Mouse (Mus musculus) hindbrain, embryonic 10.5 days (tissue): ENCODE results near the gene Ap1g2. TPM values are rescaled to one million over a fixed set of nuclear protein-coding genes. Genes with fewer than 3 reads are reported as not detected.

Source experiments
- DNase-seq: peaks from one replicate; pipeline ENCODE4 v3.0.0-alpha.2; 2017; ENCODE audit warnings: low spot score
- H3K27ac ChIP-seq: fragments of 300-500 bp; sonication (generic); 2 replicates; pipeline ENCODE4 v1.5.1; 2016; ENCODE audit warnings: mild to moderate bottlenecking, moderate library complexity
- H3K27me3 ChIP-seq: fragments of 300-500 bp; sonication (generic); 2 replicates; pipeline ENCODE4 v1.6.1; 2016; ENCODE audit warnings: mild to moderate bottlenecking; ENCODE audit not compliant: poor library complexity, insufficient read depth, severe bottlenecking
- H3K36me3 ChIP-seq: fragments of 300-500 bp; sonication (generic); 2 replicates; pipeline ENCODE4 v1.6.1; 2016; ENCODE audit warnings: mild to moderate bottlenecking, moderate library complexity
- H3K4me1 ChIP-seq: fragments of 300-500 bp; sonication (generic); replicated peaks from 2 replicates; pipeline ENCODE4 v1.6.1; 2016; ENCODE audit warnings: mild to moderate bottlenecking
- H3K4me3 ChIP-seq: fragments of 300-500 bp; sonication (generic); 2 replicates; pipeline ENCODE4 v1.5.1; 2016; ENCODE audit warnings: mild to moderate bottlenecking, moderate library complexity
- H3K9me3 ChIP-seq: fragments of 300-500 bp; sonication (generic); 2 replicates; pipeline ENCODE4 v1.6.1; 2016; ENCODE audit warnings: mild to moderate bottlenecking, moderate library complexity
- WGBS: fragments of 180-500 bp; shearing (Covaris S2); methylation state at CpG from one replicate; pipeline ENCODE4 v1.1.7; 2016; 5-methylcytosine and 5-hydroxymethylcytosine counted together
- polyA plus RNA-seq: library from polyadenylated mRNA; unstranded; fragments of >200 nt; fragmentation: Nextera tagmentation; extraction: Ambion mirVana; gene quantifications from 2 replicates; pipeline ENCODE4 v1.2.1, GENCODE M21; 2016

The Ap1g2 gene
- polyA plus RNA-seq, 1 experiment from 2014 or later: 14.5 TPM

DNA sequence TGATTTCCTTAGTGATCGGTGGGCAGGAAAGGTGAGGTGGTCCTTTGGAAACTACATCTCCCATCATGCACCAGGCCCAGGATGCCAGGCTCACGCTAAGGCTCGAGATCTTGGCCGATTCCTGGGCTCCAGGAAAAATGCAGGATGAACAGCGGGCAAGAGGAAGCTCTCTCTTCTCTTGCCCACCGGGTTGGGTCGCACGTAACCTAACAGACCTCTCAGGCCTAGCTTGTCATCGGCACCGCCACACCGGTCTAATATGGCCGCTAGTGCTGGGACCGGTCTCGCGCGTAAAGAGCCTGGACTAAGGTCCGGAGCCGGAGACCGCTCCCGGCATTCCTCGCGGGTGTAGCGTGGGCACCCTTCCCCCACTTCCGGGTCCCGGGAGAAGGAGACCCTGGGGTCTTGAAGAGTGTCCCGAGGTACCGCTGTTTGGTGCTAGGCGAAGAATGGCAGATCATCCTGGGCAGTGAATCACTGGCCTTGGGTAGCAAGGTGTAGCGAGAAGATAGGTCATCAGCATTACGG lies 11.6 kb downstream of the Ap1g2 start, which contains the start of gene Thtpa:
Gene Thtpa (plus strand): TSS at position 81 of the 528 bp plus-strand sequence.
- Histone ChIP-seq H3K4me3 (peak within 1 kb of the TSS; percentile 68), H3K27me3 (0 out of 2 replicates have a peak, but pooled peaks cover 6% of the 10 kb centered on the region), H3K27ac (peak within 1 kb of the TSS; percentile 96), H3K9me3 (no peaks in the 10 kb centered on the region), H3K36me3 (peaks cover 29% of the 10 kb centered on the region), H3K4me1 (peaks cover 63% of the 10 kb centered on the region)
- peak; percentile 88 for DNase-seq
- WGBS: under 1% methylated on average over 30 of the region's 30 CpGs

DNA sequence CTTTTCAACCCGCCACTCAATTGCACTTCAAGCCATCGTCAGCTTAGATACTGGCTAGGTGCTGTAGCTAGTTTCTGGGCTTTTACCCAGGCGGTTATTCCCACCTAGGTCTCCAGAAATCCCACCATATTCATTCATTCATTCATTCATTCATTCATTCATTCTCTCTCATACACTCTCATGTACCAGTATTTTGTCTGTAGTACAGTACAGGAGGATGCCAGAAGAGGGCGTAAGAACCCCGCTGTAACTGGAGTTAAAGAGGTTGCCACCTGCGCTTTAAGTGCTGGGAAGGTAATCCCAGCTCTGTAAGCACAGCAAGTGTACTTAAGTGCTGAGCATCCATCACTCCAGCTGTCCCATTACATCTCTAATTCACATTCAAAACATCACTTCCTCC lies 12.5 kb downstream of the Ap1g2 start:
- Histone ChIP-seq H3K27me3 (0 out of 2 replicates have a peak, but pooled peaks cover 6% of the 10 kb centered on the region), H3K36me3 (peaks cover 22% of the 10 kb centered on the region), H3K27ac (no peak overlapping the region), H3K4me1 (peaks cover 71% of the 10 kb centered on the region), H3K9me3 (no peaks in the 10 kb centered on the region), H3K4me3 (peak overlapping the region; percentile 68; the same call in 1 of the 2 replicates)
- WGBS: 38% methylated on average over 6 of the region's 6 CpGs
- DNase-seq: no peak

DNA sequence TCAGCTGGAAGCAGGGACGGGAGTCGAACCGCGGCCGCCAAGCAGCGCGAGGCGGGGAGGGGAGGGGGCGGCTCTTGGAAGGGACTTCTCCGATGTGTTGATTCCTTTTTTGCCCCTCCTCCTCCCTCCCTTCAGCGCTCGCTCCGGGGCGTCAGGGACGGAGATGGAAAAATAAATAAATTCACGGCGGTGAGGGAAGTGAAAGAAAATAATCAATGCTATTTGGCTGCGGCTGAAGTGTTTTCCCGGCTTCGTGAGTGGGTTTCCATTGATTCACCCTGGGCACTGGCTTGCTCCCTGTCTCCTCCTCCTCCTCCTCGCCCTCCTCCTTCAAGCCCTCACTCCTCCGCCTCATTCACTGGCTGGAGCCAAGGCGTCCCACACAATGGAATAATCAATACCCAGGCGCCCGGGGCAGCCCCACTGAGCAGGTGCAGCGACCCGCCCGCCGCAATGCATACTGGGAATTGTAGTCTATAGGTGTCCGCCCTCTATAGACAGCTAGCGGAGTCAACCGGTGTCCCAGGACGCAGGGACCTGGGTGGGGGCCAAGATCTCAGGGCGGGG lies 14.3 kb downstream of the Ap1g2 start, which contains the start of gene Zfhx2:
Gene Zfhx2 (minus strand): TSS at position 314 of the 567 bp plus-strand sequence.
- Histone ChIP-seq H3K4me3 (peak within 1 kb of the TSS; percentile 80), H3K27ac (peak within 1 kb of the TSS; percentile 95), H3K9me3 (no peaks in the 10 kb centered on the region), H3K36me3 (0 out of 2 replicates have a peak, but pooled peaks cover 4% of the 10 kb centered on the region), H3K27me3 (0 out of 2 replicates have a peak, but pooled peaks cover 6% of the 10 kb centered on the region), H3K4me1 (peaks cover 75% of the 10 kb centered on the region)
- DNase-seq: peak; percentile 95
- WGBS: under 1% methylated on average over 34 of the region's 34 CpGs

DNA sequence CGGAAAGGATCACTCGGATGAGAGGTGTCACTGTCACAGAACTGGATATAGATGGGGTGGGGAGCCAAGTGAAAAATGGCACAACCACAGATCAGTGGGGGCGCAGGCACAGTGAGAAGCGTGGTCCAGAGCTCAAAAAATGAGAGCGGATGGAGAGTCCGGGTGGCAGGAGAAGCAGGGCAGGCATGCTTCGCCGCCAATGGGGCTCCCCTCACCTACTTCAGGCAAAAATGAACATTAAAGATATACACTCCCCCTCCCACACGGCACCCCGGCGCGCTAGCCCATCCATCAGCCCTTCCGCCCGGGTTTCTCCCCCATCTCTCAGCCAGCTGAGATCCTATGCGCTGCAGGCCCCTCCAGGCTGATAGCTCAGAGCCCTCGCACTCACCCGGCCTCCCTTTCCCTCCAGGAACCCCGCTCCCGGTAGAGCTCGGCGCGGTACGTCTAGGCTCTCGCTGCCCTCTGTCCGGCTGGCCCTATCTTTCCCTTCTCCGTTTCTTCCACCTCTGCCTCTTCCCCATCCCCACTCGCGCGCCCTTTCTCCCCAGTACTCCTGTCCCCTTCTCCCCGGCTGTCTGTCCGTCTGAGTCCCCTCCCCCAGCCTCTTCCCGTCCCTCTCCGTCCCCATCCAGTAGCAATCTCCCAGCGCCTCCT lies 15.1 kb downstream of the Ap1g2 start:
- Histone ChIP-seq H3K4me1 (peaks cover 75% of the 10 kb centered on the region), H3K27me3 (0 out of 2 replicates have a peak, but pooled peaks cover 6% of the 10 kb centered on the region), H3K27ac (peak overlapping the region; percentile 95), H3K9me3 (no peaks in the 10 kb centered on the region), H3K36me3 (no peaks in the 10 kb centered on the region), H3K4me3 (peak overlapping the region; percentile 80)
- WGBS: 2% methylated on average over 34 of the region's 34 CpGs
- peak; percentile 49 for DNase-seq

DNA sequence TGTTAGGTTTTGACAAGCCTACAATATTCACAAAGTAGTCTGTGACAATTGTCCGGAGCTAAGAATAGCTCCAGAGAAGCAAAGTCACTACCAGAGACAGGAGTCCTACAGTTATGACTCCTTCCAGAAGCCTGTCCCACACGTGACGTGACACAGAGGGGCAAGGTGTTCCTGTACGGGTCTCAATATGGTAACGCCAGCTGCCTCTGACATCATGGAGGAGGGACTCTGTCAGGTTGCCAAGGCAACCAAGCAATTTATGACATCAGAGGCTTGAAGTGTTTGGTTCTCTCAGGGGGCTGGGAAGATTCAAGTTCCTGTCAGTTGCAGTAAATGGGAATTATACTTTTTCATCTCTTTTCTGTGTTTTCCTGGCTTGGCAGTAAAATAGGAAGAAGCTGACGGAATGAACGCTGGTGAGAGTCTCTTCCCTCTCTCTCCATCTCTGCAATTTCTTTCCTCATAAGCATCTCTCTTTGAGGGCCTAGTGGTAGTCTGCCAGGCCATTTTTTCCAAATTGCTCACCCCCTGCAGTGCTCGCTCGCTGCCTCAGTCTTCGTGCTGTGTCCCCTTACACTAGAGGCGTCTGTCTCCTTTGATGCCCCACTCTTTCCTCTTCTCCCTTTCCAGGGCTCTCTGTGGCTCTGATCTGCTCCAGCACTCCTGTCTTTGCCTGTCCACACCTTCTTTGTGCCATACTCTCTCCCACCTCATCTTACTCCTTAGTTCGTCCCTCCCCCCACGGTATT lies 17.0 kb downstream of the Ap1g2 start:
- H3K36me3 ChIP-seq: no peaks in the 10 kb centered on the region
- DNase-seq: no peak
- 65% methylated on average over 13 of the region's 13 CpGs for WGBS
- H3K4me3 ChIP-seq: no peak overlapping the region
- 0 out of 2 replicates have a peak, but pooled peaks cover 6% of the 10 kb centered on the region for H3K27me3 ChIP-seq
- no peaks in the 10 kb centered on the region for H3K9me3 ChIP-seq
- peaks cover 71% of the 10 kb centered on the region for H3K4me1 ChIP-seq
- peak overlapping the region; percentile 12; the same call in 1 of the 2 replicates for H3K27ac ChIP-seq

DNA sequence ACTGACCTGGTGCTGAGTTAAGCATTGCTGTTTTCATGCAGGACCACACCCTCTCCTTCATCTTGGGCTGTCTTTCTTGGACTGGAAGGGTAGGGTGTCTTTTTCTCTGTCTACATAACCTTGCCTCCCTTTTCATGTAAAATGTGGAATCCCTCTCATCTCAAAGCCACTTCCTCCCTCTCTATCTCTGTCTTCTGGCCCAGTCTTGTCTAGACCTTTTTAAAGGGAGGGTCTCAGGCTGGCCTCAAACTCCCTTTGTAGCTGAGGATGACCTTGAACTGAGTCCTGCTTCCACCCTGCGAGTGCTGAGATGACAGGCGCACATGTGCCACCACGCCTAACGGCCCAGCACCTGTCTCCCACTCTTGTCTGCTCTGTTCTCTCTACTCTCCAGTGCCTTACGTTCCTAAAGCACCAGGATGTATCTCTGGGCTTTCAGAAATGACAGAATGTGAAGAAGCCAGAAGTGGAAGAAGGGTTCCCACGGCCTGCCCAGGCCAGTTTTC lies 20.3 kb downstream of the Ap1g2 start:
- no peaks in the 10 kb centered on the region for H3K27me3 ChIP-seq
- WGBS: 79% methylated on average over 6 of the region's 6 CpGs

DNA sequence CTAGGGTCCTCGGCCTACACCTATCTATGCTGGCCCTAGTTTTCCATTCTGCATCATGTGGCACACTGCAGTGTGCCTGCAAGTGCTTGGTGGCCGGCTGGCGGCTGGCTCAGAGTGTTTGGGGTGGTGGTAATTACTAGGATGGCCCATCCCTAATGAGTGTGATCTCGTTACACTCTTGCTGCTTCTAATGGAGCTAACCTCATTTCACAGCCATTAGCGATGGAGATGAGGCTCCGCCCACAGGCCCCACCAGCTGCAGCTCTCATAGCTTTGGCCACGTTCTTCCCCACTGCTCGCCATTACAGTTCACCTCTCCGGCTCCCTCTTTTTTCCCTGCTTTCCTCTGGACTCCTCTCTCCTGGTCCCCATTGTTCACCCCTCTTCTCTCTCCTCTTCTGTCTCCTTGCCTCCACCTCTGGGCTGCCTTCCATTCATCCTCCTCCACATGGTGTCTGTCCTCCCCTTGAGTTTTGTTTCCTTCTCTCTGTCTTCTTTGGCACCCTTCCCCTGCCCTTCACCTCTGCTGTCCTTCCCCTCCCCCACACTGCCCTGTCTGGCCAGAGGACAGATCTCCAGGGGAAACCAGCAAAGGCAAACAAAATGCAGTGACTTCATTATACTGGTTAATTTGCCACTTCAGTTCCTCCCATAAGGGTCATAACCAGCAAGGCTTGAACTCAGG lies 20.9 kb downstream of the Ap1g2 start:
- no peaks in the 10 kb centered on the region for H3K27me3 ChIP-seq
- 38% methylated on average over 9 of the region's 9 CpGs for WGBS
- H3K36me3 ChIP-seq: no peaks in the 10 kb centered on the region
- peak overlapping the region; percentile 76 for H3K27ac ChIP-seq
- peaks cover 54% of the 10 kb centered on the region for H3K4me1 ChIP-seq
- no peak overlapping the region; the same call in 1 of the 2 replicates for H3K4me3 ChIP-seq
- peak; percentile 28 for DNase-seq
- no peaks in the 10 kb centered on the region for H3K9me3 ChIP-seq

More for the DNA sequence above, 20.3 kb downstream of the Ap1g2 start:
- Histone ChIP-seq H3K4me3 (no peak overlapping the region), H3K4me1 (peaks cover 58% of the 10 kb centered on the region), H3K9me3 (no peaks in the 10 kb centered on the region), H3K27ac (peak overlapping the region; percentile 76; the same call in 1 of the 2 replicates), H3K36me3 (no peaks in the 10 kb centered on the region)
- DNase-seq: no peak

DNA sequence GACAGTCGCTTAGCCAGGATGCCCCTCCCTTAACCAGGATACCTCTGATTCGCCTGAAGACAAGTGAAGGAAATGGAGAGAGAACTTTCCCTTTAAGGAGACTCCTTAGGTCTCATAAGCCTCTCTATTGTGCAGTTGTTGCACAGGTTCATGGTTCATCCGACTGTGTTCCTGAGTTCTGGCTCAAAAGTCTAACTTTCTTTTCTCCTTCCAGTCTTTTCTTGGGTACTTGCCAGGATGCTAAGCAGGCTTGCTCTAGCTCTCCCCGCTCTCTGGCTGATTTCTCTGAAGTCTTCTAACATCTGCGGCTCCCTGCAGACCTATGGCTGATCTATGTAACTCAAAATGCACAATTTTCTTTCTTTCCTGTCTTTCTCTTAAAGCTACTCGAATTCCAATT lies 22.9 kb downstream of the Ap1g2 start:
- H3K27me3 ChIP-seq: peaks cover 7% of the 10 kb centered on the region
- no peaks in the 10 kb centered on the region for H3K36me3 ChIP-seq
- no peak for DNase-seq
- H3K9me3 ChIP-seq: no peaks in the 10 kb centered on the region
- no peak overlapping the region for H3K4me3 ChIP-seq
- 83% methylated on average over 6 of the region's 6 CpGs for WGBS
- no peak overlapping the region for H3K27ac ChIP-seq
- H3K4me1 ChIP-seq: peaks cover 49% of the 10 kb centered on the region

DNA sequence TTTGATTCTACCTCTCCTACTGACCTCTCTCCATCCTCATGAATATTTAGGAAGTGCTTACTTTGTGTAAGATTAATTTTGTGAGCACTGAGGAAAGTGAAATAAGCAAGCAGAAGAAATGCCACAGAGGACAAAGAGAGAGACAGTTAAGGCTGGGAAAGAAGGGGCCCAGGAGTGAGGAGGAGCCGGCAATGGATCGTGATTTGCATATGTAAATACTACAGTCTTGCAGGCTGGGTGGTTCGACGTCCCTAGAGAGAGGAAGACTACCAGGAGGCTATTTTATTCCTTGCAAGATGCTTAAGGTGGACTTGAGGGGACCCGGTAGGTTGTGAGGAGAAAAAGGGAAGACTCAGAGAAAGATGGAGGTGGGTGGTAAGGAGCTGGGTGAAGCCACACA lies 25.3 kb downstream of the Ap1g2 start:
- Histone ChIP-seq H3K27ac (no peak overlapping the region), H3K27me3 (peaks cover 25% of the 10 kb centered on the region), H3K4me3 (no peak overlapping the region), H3K36me3 (no peaks in the 10 kb centered on the region), H3K9me3 (no peaks in the 10 kb centered on the region), H3K4me1 (peaks cover 48% of the 10 kb centered on the region)
- no peak for DNase-seq
- 30% methylated on average over 5 of the region's 5 CpGs for WGBS

DNA sequence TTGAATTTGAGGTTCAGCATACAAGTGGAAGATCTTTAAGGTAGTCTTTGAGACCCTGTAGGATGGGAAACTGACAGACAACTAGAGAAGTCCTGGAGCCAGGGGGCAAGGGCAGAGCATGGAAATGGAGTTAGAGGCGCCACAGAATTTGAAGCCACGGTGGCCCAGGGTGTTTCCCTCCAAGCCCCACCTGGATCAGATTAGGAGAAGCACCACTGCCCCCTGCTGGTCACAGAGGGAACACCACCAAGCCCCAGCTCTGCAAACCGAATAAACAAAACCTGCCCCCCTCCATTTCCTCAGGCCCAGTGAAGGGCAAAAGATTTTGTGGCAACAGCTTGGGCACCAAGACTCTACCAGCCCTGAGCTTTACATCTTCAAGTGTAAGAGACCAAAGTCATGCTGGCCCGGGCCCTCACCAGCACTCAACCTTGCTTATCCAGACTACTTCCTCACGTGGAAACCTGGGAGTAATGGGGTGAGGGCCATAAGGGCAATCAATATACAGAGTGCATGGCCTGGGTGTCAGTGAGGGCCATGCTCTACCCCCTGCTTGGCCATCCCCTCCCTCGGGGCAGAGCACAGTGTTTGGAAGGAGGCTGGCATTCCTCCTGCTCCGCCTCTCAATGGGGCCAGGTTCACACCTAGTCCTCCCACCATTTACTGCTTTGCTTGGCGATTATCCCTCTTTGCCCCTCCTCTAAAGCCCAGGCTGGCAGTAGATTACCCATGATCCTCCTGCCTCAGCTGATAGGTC lies 27.0 kb downstream of the Ap1g2 start:
- peaks cover 25% of the 10 kb centered on the region for H3K27me3 ChIP-seq
- peaks cover 35% of the 10 kb centered on the region for H3K4me1 ChIP-seq
- peak overlapping the region; percentile 66 for H3K27ac ChIP-seq
- peaks cover 8% of the 10 kb centered on the region for H3K36me3 ChIP-seq
- no peaks in the 10 kb centered on the region for H3K9me3 ChIP-seq
- 24% methylated on average over 8 of the region's 8 CpGs for whole genome bisulfite sequencing
- peak overlapping the region; percentile 38; the same call in 1 of the 2 replicates for H3K4me3 ChIP-seq
- peak; percentile 83 for DNase-seq

DNA sequence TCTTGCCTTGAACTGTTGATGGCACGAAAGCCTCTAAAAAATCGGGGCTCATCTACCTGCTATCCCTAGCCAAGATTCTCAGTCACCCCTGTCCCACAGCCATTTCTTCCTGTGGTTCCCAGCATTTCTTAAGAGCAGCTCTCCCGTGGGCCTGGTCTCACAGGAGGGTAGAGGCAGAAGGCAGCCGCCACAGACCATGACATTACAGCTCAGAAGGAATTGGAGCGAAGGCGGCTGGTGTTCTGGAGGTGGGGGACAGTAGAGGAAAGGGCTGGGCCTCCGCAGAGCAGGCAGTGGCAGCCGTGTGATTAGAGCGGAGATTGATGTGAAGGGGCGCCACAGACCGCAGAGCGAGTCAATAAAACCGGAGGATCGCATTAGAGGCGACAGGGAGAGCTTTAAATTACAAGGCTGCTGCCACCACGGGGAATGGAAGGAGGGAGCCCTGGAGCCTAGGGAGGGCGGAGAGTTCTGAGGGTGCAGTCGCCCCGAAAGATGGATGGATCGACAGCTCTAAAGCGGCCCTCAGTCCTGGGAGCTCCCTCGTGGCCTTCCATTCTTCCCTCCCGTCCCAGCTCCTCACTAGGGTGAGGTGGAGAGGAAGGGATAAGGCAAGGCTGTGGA lies 27.9 kb downstream of the Ap1g2 start:
- Histone ChIP-seq H3K27ac (peak overlapping the region; percentile 66), H3K4me1 (peaks cover 35% of the 10 kb centered on the region), H3K9me3 (no peaks in the 10 kb centered on the region), H3K4me3 (peak overlapping the region; percentile 38), H3K27me3 (peaks cover 27% of the 10 kb centered on the region), H3K36me3 (peaks cover 17% of the 10 kb centered on the region)
- WGBS: 4% methylated on average over 23 of the region's 23 CpGs
- DNase-seq: peak; percentile 36
